8 mouse cellular contexts compared by ENCODE assay signal in the genomic region with DNA sequence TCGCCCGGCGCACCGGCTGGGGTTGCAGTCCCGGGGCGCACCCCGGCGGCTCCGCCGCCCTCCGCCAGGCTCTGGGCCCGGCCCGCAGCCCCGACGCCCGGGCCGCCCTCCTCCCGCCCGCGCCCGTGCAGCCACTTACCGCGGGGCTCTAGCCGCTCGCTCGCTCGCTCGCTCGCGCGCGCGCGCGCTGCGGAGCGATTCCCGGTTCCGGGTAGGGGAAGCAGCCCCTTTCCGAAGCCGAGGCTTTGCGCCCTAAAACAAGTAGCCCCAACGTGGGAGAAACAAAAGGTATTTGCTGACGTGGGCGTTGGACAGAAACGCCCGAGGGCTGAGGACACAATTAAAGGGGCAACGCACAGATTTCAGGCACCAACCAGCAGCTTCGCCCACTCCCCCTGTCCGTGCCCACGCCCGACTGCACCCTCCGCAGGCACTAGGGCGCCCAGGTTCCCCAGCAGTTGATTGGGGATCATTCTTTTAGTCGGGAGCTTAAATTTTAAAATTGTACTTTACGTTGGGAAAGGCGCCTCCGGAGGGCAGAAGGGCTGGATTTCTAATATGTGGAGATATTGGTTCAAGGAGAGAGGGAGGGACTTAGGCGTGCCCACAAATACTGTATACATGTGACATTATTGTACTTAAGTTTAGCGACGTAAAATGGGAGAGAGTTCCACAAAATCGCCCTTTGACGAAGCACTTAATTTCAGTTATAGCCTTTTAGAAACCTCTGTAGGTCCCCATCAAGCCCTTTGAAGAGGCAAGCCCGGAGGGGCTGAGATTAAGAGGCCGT. TPM values are rescaled to one million over a fixed set of nuclear protein-coding genes. Genes with fewer than 3 reads are reported as not detected.
DNase-seq lines count a peak whose midpoint lies in the region; ATAC-seq and TF ChIP-seq lines count a peak whose summit lies in the region.

A gene (minus strand): TSS at position 516 of the 790 bp plus-strand sequence.

- TF ChIP-seq EP300 in liver, postnatal 0 days (IDR thresholded peaks at IDR 0.05; ENCODE audit: low read depth): no peak

- H3K27ac ChIP-seq in heart, embryonic 16.5 days (ENCODE audit: low read length): peak within 1 kb of the TSS; percentile 85
- H3K27ac ChIP-seq in liver, postnatal 0 days (ENCODE audit: low read depth): peak within 1 kb of the TSS; percentile 74
- H3K27ac ChIP-seq in neural tube, embryonic 12.5 days: peak within 1 kb of the TSS; percentile 71

- ATAC-seq in erythroblast, adult 5-6 weeks (replicated peaks; ENCODE audit: low FRiP score, poor library complexity, severe bottlenecking): peak; percentile 31
- peak; percentile 75 for ATAC-seq in heart, embryonic 16.5 days (replicated peaks; ENCODE audit: extremely low read depth, insufficient read depth, low FRiP score)
- peak; percentile 79 for ATAC-seq in liver, postnatal 0 days
- ATAC-seq in neural tube, embryonic 12.5 days (ENCODE audit: low FRiP score, low read depth): peak; percentile 73

- peaks cover 3% of the 10 kb centered on the region; the same call in 1 of the 2 replicates for H3K4me1 ChIP-seq in heart, embryonic 16.5 days (ENCODE audit: control insufficient read depth, insufficient read depth, low read length)
- H3K4me1 ChIP-seq in liver, postnatal 0 days (ENCODE audit: insufficient read depth): peaks cover 22% of the 10 kb centered on the region
- 0 out of 2 replicates have a peak, but pooled peaks cover 2% of the 10 kb centered on the region for H3K4me1 ChIP-seq in neural tube, embryonic 12.5 days

- WGBS in heart, embryonic 16.5 days: 2% methylated on average over 65 of the region's 65 CpGs
- 3% methylated on average over 55 of the region's 65 CpGs for WGBS in liver, postnatal 0 days (ENCODE audit: insufficient replicate concordance)
- WGBS in neural tube, embryonic 12.5 days: 2% methylated on average over 54 of the region's 65 CpGs

- TF ChIP-seq CTCF in liver, postnatal 0 days (IDR thresholded peaks at IDR 0.05; ENCODE audit: low read depth): no peak

- peak within 1 kb of the TSS; percentile 90 for H3K9ac ChIP-seq in heart, embryonic 16.5 days (ENCODE audit: low read length)
- peak within 1 kb of the TSS; percentile 83 for H3K9ac ChIP-seq in liver, postnatal 0 days (replicated peaks)
- peak within 1 kb of the TSS; percentile 87 for H3K9ac ChIP-seq in neural tube, embryonic 12.5 days

- H3K36me3 ChIP-seq in heart, embryonic 16.5 days (ENCODE audit: control insufficient read depth, insufficient read depth): no peaks in the 10 kb centered on the region
- H3K36me3 ChIP-seq in liver, postnatal 0 days (replicated peaks; ENCODE audit: insufficient read depth, low read length): no peaks in the 10 kb centered on the region
- H3K36me3 ChIP-seq in neural tube, embryonic 12.5 days: no peaks in the 10 kb centered on the region

- H3K9me3 ChIP-seq in heart, embryonic 16.5 days (replicated peaks; ENCODE audit: control insufficient read depth, low read length): no peaks in the 10 kb centered on the region
- no peaks in the 10 kb centered on the region for H3K9me3 ChIP-seq in liver, postnatal 0 days (ENCODE audit: low read length)
- H3K9me3 ChIP-seq in neural tube, embryonic 12.5 days: no peaks in the 10 kb centered on the region; the same call in 1 of the 2 replicates

- peak within 1 kb of the TSS; percentile 94 for H3K4me2 ChIP-seq in heart, embryonic 16.5 days (ENCODE audit: low read depth, low read length)
- peak within 1 kb of the TSS; percentile 99 for H3K4me2 ChIP-seq in liver, postnatal 0 days (ENCODE audit: low read depth, low read length)
- H3K4me2 ChIP-seq in neural tube, embryonic 12.5 days (replicated peaks): peak within 1 kb of the TSS; percentile 67

- peak within 1 kb of the TSS; percentile 83 for H3K4me3 ChIP-seq in heart, embryonic 16.5 days (ENCODE audit: low read length)
- peak within 1 kb of the TSS; percentile 82 for H3K4me3 ChIP-seq in liver, postnatal 0 days (ENCODE audit: low read depth, low read length)
- peak within 1 kb of the TSS; percentile 90 for H3K4me3 ChIP-seq in neural tube, embryonic 12.5 days

- H3K27me3 ChIP-seq in heart, embryonic 16.5 days (ENCODE audit: control insufficient read depth, insufficient read depth, low read length): no peaks in the 10 kb centered on the region
- peaks cover 4% of the 10 kb centered on the region; the same call in 1 of the 2 replicates for H3K27me3 ChIP-seq in liver, postnatal 0 days (ENCODE audit: insufficient read depth, low read length)
- peaks cover 10% of the 10 kb centered on the region; the same call in 1 of the 2 replicates for H3K27me3 ChIP-seq in neural tube, embryonic 12.5 days (replicated peaks)

- peak; percentile 66 for DNase-seq in ES-CJ7 (ENCODE audit: low read depth, low spot score)
- peak; percentile 75 for DNase-seq in brain, adult 2 months (ENCODE audit: low read depth, low spot score)
- peak; percentile 42 to 65 for DNase-seq in kidney, postnatal 36 days
- DNase-seq in liver, postnatal 0 days: peak; percentile 61
- DNase-seq in thymus, postnatal 36 days: peak; percentile 43 to 46

RNA-seq across cellular contexts. Expression of the gene that starts here (rescaled TPM):
- total RNA-seq in erythroblast, adult 5-6 weeks (2015; ENCODE audit: low replicate concordance): 2.3 TPM in 1 of 2 replicates, not detected in the other
- total RNA-seq in erythroblast, adult 5-6 weeks (2017; ENCODE audit: low replicate concordance): 1.5 and 1.7 TPM in 2 replicates
- polyA plus RNA-seq in heart, embryonic 16.5 days (2015; fragmentation: Nextera tagmentation; extraction: Ambion mirVana): 10.1 and 11.3 TPM in 2 replicates
- polyA plus RNA-seq in liver, postnatal 0 days (2015; fragmentation: Nextera tagmentation; extraction: Ambion mirVana): 1.9 and 2.3 TPM in 2 replicates
- 12.5 and 15.4 TPM in 2 replicates for polyA plus RNA-seq in neural tube, embryonic 12.5 days (2016; fragmentation: Nextera tagmentation; extraction: Ambion mirVana)

Comparison
In these comparisons a context has a peak if more than half of its experiments do, and no peak if none do; other contexts are left out.
1. Peak in every context shown above with its lines: DNase-seq, ATAC-seq, H3K4me3 ChIP-seq and H3K27ac ChIP-seq.